Mouse (Mus musculus): ENCODE measurements around the gene B4galnt1.
A peak's percentile ranks its signal among the peaks of the same experiment; 100 is the strongest.
"Not testable (repeated sequence)": the region's sequence is repeated elsewhere in the genome, so short reads cannot be mapped to it uniquely, and the experiment has no call there.

The B4galnt1 gene

DNA sequence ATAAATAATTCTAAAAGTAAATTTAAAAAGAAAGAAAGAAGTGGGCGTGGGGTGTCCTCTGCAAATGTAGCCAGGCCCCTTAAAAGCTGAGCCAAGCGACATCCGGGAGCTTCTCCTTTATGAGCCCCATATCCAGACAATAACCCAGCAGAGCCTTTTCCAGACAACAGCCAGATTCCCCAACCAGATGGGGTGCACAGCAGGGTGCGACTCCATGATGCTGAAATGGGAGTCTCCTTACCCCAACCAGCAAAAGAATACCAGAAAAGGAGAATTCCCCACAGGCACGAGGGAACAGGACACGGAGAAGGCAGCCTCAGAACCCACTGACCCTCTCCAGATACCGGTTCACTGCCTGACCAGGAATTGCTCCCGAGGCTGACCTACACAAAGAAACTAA lies 21.8 kb upstream of the B4galnt1 start:
- DNase-seq, result no peak

DNA sequence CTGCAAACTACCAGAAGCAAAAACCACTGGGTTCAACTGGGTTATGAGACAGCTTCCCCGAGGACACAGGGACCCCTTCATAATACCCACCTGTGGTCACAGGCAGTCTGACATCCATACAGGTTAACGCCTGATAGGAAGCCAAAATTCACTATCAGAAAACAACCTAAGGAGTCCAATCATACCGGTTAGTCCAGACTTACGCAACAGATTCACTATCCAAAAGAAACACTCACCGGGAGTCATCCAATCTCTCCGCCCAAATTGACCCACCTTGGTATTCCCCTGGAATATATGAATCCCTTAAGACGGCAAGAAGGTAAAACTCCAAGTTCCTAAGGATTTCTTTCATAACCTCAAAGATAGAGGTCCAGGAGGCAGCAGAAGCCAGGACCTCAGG lies 20.5 kb upstream of the B4galnt1 start:
- DNase-seq, result no peak

DNA sequence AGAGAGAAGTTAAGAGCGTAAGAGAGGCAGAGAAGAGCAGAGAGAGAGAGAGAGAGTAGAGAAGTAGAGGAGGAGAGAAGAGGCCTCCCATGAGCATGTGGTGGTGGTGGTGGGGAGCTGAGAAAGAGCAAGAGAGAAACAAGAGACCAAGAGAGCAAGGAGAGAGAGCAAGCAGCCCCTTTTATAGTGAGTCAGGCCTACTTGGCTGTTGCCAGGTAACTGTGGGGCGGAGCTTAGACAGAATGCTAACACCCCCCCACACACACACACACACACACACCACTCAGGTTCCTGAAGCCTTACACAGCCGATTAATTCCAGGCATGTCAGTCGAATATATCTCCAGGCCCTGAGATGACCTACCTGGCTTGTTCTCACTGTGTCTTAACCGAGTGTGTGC lies 19.7 kb upstream of the B4galnt1 start:
- DNase-seq, result no peak

- DNase-seq, result peak in 1 of 2 experiments; percentile 21
Observed at GRCm38 (mm10) chr10:127147135-127147534, 17.9 kb upstream of the B4galnt1 start.

DNA sequence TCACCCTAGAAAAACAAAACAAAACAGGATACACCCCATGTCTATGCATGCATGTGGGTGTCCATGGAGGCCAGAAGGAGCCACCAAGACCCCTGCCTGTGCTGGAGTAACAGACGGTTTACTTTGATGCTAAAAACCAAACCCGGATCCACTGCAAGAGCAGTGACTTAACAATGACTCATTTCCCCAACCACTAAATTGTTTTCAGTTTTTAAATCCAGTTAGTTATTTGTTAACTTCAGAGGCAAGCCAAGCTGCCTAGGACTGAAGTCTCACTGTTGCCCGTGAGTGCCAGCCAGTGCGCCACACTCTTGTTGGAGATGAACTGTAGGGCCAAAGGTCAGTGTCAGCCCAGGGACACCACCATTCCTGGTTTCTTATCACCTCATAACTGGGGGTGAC lies 14.6 kb upstream of the B4galnt1 start:
- peak; percentile 77 to 78 for DNase-seq

- DNase-seq, result not testable (repeated sequence)
Observed at GRCm38 (mm10) chr10:127151233-127151632, 13.8 kb upstream of the B4galnt1 start.

- DNase-seq, result not testable (repeated sequence)
Observed at GRCm38 (mm10) chr10:127152556-127152955, 12.5 kb upstream of the B4galnt1 start.

DNA sequence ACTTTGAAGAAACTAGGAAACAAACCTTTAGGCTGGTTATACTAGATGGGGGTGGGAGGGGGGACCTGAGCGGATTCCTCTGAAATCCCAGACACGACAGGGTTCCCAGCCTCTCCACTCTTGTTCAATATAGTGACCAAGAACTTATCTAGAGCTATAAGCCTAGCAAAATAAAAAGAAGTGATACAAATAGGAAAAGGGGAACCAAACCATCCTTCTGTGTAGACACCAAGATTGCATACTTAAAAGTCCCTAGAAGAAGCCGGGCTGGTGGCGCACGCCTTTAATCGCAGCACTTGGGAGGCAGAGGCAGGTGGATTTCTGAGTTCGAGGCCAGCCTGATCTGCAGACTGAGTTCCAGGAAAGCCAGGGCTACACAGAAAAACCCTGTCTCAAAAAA lies 11.7 kb upstream of the B4galnt1 start:
- DNase-seq, result no peak

DNA sequence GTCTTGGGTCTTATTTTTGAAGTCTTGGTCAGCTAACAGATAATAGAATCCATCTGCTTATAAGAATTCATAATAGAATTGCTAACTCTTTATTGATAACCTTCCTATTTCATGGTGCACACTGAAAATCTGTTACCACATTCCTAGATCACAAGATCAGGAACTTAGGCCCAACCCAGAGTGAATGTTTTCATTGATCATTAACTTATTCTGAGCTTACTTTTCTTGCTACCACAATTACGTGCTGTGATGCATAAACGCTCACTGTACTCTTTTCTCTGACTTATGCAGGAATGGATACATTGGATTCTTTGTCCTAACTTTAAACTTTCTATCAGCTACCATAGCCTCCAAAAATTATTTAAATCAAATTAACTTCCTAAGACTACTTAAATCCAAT lies 10.8 kb upstream of the B4galnt1 start:
- DNase-seq, result no peak

- no peak for DNase-seq
Observed at GRCm38 (mm10) chr10:127154652-127155051, 10.4 kb upstream of the B4galnt1 start.

DNA sequence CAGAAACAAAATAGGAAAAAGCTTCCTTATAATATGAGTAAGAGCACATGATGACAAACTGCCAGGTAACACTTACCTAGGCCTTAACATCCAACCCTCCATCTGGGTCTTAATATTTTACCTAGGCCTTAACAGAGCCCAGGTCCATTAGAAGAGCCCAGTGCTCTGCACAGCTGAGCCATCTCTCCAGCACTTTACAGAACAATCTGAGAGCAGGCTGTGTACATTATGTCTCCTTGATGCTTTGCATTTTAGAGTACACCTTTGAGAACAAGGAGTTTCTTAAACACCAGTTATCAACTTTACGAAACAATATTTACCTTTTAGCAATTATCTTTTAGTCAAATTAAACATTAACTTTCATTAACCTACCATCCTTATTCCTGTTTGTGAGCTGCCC lies 8.9 kb upstream of the B4galnt1 start:
- no peak for DNase-seq

DNA sequence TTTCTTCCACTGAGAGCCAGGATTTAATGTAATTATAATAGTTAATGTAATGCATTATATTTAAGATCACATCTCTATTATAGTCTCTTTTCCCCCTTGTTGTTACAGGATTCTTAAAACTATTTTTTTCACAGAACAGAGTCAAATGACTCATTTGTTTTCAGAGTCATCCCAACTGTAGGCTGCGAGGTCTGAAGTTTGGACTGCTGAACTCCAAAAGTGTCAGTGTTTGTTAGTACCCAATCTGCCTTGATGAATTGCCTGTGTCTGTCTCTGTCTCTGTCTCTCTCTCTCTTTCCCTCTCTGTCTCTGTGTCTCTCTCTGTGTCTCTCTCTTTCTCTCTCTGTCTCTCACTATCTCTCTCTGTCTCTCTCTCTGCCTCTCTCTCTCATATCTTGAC lies 8.5 kb upstream of the B4galnt1 start:
- no peak for DNase-seq

DNA sequence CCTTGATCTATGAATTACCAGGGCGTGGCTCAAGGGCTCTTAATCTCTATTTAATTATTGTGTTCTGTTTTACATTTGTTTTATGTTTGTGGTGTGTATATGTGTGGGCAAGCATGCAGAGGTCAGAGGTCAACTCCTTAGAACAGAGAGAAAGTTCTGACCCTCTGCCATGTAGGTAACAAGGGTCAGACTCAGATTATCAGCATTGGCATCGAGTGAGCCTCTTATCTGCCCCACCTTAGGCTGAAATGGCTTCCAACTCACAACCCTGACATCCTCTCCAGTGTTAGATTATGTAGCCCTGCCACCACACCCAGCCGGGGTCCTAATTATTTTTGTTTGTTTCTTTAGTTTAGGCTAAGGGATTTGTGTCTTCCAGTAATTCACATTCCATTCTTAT lies 6.6 kb upstream of the B4galnt1 start:
- no peak for DNase-seq

- no peak for DNase-seq
Observed at GRCm38 (mm10) chr10:127160081-127160480, 4.9 kb upstream of the B4galnt1 start.

GRCm38 (mm10) chr10:127160728-127161127 lies 4.3 kb upstream of the B4galnt1 start:
- DNase-seq, result no peak

- DNase-seq, result not testable (repeated sequence)
Observed at GRCm38 (mm10) chr10:127162771-127163261, 2.2 kb upstream of the B4galnt1 start.

DNA sequence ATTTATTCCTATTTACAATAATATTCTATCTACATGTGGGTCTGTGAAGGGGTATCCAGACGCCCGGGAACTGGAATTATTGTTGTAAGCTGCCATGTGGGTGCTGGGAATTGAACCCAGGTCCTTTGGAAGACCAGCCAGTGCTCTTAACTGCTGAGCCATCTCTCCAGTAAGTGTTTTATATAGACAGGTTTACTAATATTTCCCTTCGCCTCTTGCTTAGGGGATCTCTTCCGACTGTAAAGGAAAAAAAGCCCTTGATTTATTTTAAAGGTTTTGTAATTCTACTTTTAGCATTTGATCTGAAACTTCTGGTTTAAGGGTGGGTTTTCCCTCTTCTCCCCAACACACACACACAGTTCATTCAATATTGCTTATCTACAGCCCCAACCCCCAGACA lies 835 bp upstream of the B4galnt1 start:
- DNase-seq, result no peak

- DNase-seq, result no peak
Observed at GRCm38 (mm10) chr10:127165354-127165653, 279 bp downstream of the B4galnt1 start.

GRCm38 (mm10) chr10:127165654-127166403 lies 804 bp downstream of the B4galnt1 start:
- no peak for DNase-seq

- no peak for DNase-seq
Observed at GRCm38 (mm10) chr10:127166404-127166715, 1.3 kb downstream of the B4galnt1 start.

DNA sequence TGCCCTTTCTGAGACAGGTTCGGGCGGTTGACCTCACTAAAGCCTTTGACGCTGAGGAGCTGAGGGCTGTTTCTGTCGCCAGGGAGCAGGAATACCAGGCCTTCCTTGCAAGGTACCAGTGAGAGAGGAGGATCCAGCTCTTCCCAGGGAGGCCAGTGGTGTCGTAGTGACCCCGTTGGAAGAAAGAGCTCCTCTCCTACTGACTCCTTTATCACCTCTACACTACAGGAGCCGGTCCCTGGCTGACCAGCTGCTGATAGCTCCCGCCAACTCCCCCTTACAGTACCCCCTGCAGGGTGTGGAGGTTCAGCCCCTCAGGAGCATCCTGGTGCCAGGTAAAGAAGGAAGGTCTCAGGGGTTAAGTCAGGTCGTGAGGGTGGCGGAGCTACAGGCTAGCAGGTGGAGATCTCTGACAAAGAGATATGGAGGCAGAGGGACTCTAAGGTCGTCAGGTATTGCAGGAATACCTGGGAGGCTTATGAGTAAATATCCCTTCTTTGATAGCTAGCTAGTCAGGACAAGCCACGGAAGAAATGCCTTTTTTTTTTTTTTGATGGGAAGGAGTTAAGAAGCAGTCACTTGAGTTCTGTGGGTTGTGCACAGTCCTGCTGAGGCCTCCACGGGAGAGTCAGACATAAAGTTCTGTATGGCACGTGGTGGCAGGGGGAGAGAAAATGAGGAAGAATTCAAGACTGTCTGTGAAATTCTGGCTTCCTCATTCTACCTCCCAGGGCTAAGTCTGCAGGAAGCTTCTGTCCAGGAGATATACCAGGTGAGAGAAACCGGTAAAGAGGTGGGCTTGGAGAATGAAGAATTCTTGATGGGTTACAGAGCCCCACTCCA lies 2.0 kb downstream of the B4galnt1 start:
- no peak for DNase-seq

DNA sequence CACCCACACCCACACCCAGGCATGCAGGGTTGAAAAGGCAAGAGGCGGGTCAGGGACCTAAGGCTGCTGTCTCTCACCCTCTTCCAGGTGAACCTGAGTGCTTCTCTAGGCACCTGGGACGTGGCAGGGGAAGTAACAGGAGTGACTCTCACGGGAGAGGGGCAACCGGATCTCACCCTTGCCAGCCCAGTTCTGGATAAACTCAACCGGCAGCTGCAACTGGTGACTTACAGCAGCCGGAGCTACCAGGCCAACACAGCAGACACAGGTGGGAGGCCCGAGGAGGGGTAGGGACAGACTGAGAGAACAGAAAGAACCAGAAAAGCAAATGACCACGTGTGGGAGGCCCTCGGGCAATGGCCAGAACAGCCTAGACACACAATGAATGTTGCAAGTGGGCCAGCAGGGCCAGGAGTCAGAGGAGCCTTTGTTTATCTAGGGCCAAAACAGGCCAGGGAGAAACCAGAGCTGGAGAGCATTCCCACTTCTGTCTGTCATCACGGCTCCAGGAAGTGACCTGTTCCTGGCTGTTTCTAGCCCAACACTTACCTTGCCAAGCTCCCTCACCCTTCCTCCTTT lies 2.7 kb downstream of the B4galnt1 start:
- DNase-seq, result no peak

GRCm38 (mm10) chr10:127170002-127170401 lies 5.0 kb downstream of the B4galnt1 start:
- no peak for DNase-seq

DNA sequence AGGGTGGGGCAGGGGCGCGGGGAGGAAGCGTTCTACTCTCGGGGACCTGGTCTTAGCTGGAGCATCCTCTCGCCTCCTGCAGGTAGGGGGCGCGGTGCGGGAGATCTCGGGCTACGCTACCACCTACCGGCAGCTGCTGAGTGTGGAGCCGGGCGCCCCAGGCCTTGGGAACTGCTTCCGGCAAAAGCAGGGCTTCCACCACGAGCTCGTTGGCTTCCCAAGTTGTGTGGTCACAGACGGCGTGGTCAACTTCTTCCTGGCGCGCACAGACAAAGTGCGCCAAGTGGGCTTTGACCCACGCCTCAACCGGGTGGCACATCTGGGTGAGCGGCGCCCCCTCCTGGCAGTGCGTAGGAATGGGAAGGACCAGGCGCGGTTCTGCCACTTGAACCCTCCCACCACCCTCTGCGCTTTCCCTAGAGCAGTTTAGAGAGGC lies 5.8 kb downstream of the B4galnt1 start:
- peak; percentile 63 to 81 for DNase-seq
